ENCODE assay signal across 8 mouse cellular contexts in genomic region chr4:43875160-43875918, GRCm38 (mm10). TPM values are rescaled to one million over a fixed set of nuclear protein-coding genes. Genes with fewer than 3 reads are reported as not detected.
DNase-seq lines count a peak whose midpoint lies in the region; ATAC-seq and TF ChIP-seq lines count a peak whose summit lies in the region.

Gene Reck, plus strand, starts transcription at chr4:43875530.

- peak within 1 kb of the TSS; percentile 88 for H3K4me2 ChIP-seq in embryonic facial prominence, embryonic 13.5 days
- H3K4me2 ChIP-seq in limb, embryonic 13.5 days (replicated peaks): peak within 1 kb of the TSS; percentile 90
- peak within 1 kb of the TSS; percentile 89 for H3K4me2 ChIP-seq in midbrain, embryonic 15.5 days

- H3K27me3 ChIP-seq in embryonic facial prominence, embryonic 13.5 days: no peaks in the 10 kb centered on the region
- H3K27me3 ChIP-seq in heart, adult 2 months (ENCODE audit: control insufficient read depth, insufficient read depth, low read length): no peaks in the 10 kb centered on the region
- no peaks in the 10 kb centered on the region for H3K27me3 ChIP-seq in kidney, adult 2 months (replicated peaks; ENCODE audit: control insufficient read depth, insufficient read depth, low read length)
- no peaks in the 10 kb centered on the region for H3K27me3 ChIP-seq in limb, embryonic 13.5 days
- H3K27me3 ChIP-seq in midbrain, embryonic 15.5 days (replicated peaks): no peaks in the 10 kb centered on the region

- no peaks in the 10 kb centered on the region for H3K36me3 ChIP-seq in embryonic facial prominence, embryonic 13.5 days
- no peaks in the 10 kb centered on the region for H3K36me3 ChIP-seq in heart, adult 2 months (ENCODE audit: control insufficient read depth, insufficient read depth, low read length)
- no peaks in the 10 kb centered on the region for H3K36me3 ChIP-seq in kidney, adult 2 months (ENCODE audit: control insufficient read depth, insufficient read depth, low read length)
- H3K36me3 ChIP-seq in limb, embryonic 13.5 days: no peaks in the 10 kb centered on the region
- H3K36me3 ChIP-seq in midbrain, embryonic 15.5 days (replicated peaks): no peaks in the 10 kb centered on the region

- H3K4me3 ChIP-seq in embryonic facial prominence, embryonic 13.5 days: peak within 1 kb of the TSS; percentile 91
- H3K4me3 ChIP-seq in heart, adult 2 months: peak within 1 kb of the TSS; percentile 81
- H3K4me3 ChIP-seq in kidney, adult 2 months (ENCODE audit: insufficient read depth, low read depth, low read length): peak within 1 kb of the TSS; percentile 84
- peak within 1 kb of the TSS; percentile 88 for H3K4me3 ChIP-seq in limb, embryonic 13.5 days
- peak within 1 kb of the TSS; percentile 65 for H3K4me3 ChIP-seq in midbrain, embryonic 15.5 days

- TF ChIP-seq CTCF in heart, adult 2 months (IDR thresholded peaks at IDR 0.05): no peak
- no peak for TF ChIP-seq CTCF in kidney, adult 2 months (conservative IDR thresholded peaks at IDR 0.05; ENCODE audit: insufficient read depth, insufficient read length, low read depth, low read length)

- H3K4me1 ChIP-seq in embryonic facial prominence, embryonic 13.5 days: peaks cover 29% of the 10 kb centered on the region
- H3K4me1 ChIP-seq in heart, adult 2 months (ENCODE audit: control insufficient read depth, insufficient read depth, low read length): peaks cover 4% of the 10 kb centered on the region
- peaks cover 9% of the 10 kb centered on the region for H3K4me1 ChIP-seq in kidney, adult 2 months (ENCODE audit: control insufficient read depth, insufficient read depth, low read length)
- peaks cover 33% of the 10 kb centered on the region for H3K4me1 ChIP-seq in limb, embryonic 13.5 days
- peaks cover 23% of the 10 kb centered on the region for H3K4me1 ChIP-seq in midbrain, embryonic 15.5 days

- H3K79me2 ChIP-seq in heart, adult 2 months (replicated peaks; ENCODE audit: control insufficient read depth, insufficient read depth, low read length): no peaks in the 10 kb centered on the region

- no peak for TF ChIP-seq POLR2A in heart, adult 2 months (IDR thresholded peaks at IDR 0.05; ENCODE audit: insufficient read depth, low read depth, low read length)
- no peak for TF ChIP-seq POLR2A in kidney, adult 2 months (IDR thresholded peaks at IDR 0.05; ENCODE audit: low read depth, low read length)

- H3K27ac ChIP-seq in embryonic facial prominence, embryonic 13.5 days: peak within 1 kb of the TSS; percentile 62; the same call in 1 of the 2 replicates
- H3K27ac ChIP-seq in heart, adult 2 months: peak within 1 kb of the TSS; percentile 56
- H3K27ac ChIP-seq in kidney, adult 2 months (ENCODE audit: insufficient read depth, low read depth, low read length): no peak within 1 kb of the TSS
- peak within 1 kb of the TSS; percentile 11 for H3K27ac ChIP-seq in limb, embryonic 13.5 days
- H3K27ac ChIP-seq in midbrain, embryonic 15.5 days: peak within 1 kb of the TSS; percentile 70

- intact Hi-C loops in heart, adult 2 months (cut with DNase I): no loop called here

- peak; percentile 81 for ATAC-seq in embryonic facial prominence, embryonic 13.5 days (ENCODE audit: insufficient number of reproducible peaks, insufficient read depth, low FRiP score, low TSS enrichment, low read depth)
- ATAC-seq in limb, embryonic 13.5 days (ENCODE audit: low FRiP score, low read depth): peak; percentile 90
- ATAC-seq in midbrain, embryonic 15.5 days (replicated peaks): peak; percentile 94

- peak within 1 kb of the TSS; percentile 88 for H3K9ac ChIP-seq in embryonic facial prominence, embryonic 13.5 days
- peak within 1 kb of the TSS; percentile 85 for H3K9ac ChIP-seq in heart, adult 2 months (ENCODE audit: low read depth, low read length)
- peak within 1 kb of the TSS; percentile 86 for H3K9ac ChIP-seq in limb, embryonic 13.5 days
- peak within 1 kb of the TSS; percentile 62 for H3K9ac ChIP-seq in midbrain, embryonic 15.5 days

- DNase-seq in 3134 (ENCODE audit: extremely low read depth, insufficient read length, low spot score): peak; percentile 86
- DNase-seq in adrenal gland, postnatal 36 days: peak; percentile 88 to 94
- peak; percentile 88 to 90 for DNase-seq in heart, adult 2 months
- DNase-seq in kidney, adult 2 months: peak; percentile 90
- peak; percentile 71 to 81 for DNase-seq in spleen, postnatal 10 days (ENCODE audit: low spot score in 2 of 2)

- no peak for TF ChIP-seq EP300 in heart, adult 2 months (IDR thresholded peaks at IDR 0.05; ENCODE audit: insufficient read depth, low read depth, low read length)

- no peaks in the 10 kb centered on the region for H3K9me3 ChIP-seq in embryonic facial prominence, embryonic 13.5 days
- no peaks in the 10 kb centered on the region for H3K9me3 ChIP-seq in limb, embryonic 13.5 days
- H3K9me3 ChIP-seq in midbrain, embryonic 15.5 days: no peaks in the 10 kb centered on the region

- under 1% methylated on average over 72 of the region's 73 CpGs for WGBS in embryonic facial prominence, embryonic 13.5 days
- WGBS in heart, adult 2 months: 2% methylated on average over 73 of the region's 73 CpGs
- under 1% methylated on average over 73 of the region's 73 CpGs for WGBS in kidney, adult 2 months
- WGBS in limb, embryonic 13.5 days: 1% methylated on average over 65 of the region's 73 CpGs
- WGBS in midbrain, embryonic 15.5 days: under 1% methylated on average over 73 of the region's 73 CpGs

RNA-seq across cellular contexts. Expression of gene Reck, which starts in this region (rescaled TPM):
- total RNA-seq in adrenal gland, postnatal 36 days (2021): 10 to 100 TPM; 20.6 to 22.0 TPM
- polyA plus RNA-seq in embryonic facial prominence, embryonic 13.5 days (2015; fragmentation: Nextera tagmentation; extraction: Ambion mirVana): 28.9 and 33.6 TPM in 2 replicates
- total RNA-seq in heart, adult 2 months (2021): 1 to 10 TPM; 5.4 to 5.6 TPM
- 6.4 and 9.0 TPM in 2 replicates for polyA plus RNA-seq in heart, adult 2 months (2012; rRNA removed)
- polyA plus RNA-seq in kidney, adult 2 months (2012; rRNA removed): 8.5 and 10.3 TPM in 2 replicates
- polyA plus RNA-seq in limb, embryonic 13.5 days (2015; fragmentation: Nextera tagmentation; extraction: Ambion mirVana): 35.7 and 36.3 TPM in 2 replicates
- 6.7 and 7.0 TPM in 2 replicates for polyA plus RNA-seq in midbrain, embryonic 15.5 days (2015; fragmentation: Nextera tagmentation; extraction: Ambion mirVana)
